Mouse (Mus musculus): Measurements from ENCODE around the gene Gm9913. TPM values are rescaled to one million over a fixed set of nuclear protein-coding genes. Genes with fewer than 3 reads are reported as not detected.

Gm9913 gene
- polyA plus RNA-seq, 1 experiment from 2014 or later, result 0.03 TPM

DNA sequence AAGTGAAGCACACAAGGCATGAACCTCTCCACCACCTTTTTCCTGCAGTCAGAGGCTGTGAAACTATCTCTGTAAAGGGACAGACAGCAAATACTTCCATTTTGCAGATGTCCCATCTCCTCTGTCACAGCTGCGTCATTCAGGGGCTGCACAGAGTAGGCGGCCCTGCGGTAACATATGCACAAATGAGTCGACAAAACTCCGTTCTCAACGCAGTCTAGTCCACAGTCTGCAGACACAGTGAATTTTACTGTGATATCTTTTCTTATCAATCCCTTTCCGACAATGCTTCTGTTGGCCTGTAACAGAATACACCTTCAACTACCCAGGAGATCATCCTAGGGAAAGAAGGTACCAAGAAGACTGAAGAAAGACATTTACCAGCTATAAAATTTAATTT lies 6.7 kb upstream of the Gm9913 start:
- H3K9me3 ChIP-seq (replicated peaks), result no peaks in the 10 kb centered on the region
- no peaks in the 10 kb centered on the region for H3K36me3 ChIP-seq (replicated peaks)
- H3K27ac ChIP-seq (replicated peaks), result no peak overlapping the region
- WGBS (ENCODE audit: insufficient replicate concordance), result 51% methylated on average over 7 of the region's 7 CpGs
- H3K4me1 ChIP-seq (replicated peaks), result no peaks in the 10 kb centered on the region
- peaks cover 10% of the 10 kb centered on the region for H3K27me3 ChIP-seq
- no peak overlapping the region for H3K9ac ChIP-seq
- no peak for ATAC-seq (ENCODE audit: insufficient read depth)
- no peak overlapping the region for H3K4me3 ChIP-seq (replicated peaks)
- H3K4me2 ChIP-seq, result no peak overlapping the region

DNA sequence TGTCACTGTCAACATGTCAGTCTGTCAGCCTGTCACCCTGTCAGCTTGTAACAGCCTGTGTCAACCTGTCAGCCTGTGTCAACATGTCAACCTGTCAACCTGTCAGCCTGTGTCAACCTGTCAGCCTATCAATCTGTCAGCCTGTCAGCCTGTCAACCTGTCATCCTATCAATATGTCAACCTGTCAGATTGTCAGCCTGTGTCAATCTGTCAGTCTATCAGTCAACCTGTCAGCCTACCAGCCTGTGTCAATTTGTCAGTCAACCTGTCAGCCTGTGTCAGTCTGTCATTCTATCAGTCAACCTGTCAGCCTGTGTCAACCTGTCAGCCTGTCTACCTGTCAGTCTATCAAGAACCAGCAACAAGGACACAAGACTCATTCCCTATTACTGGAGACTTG lies 3.4 kb upstream of the Gm9913 start:
- Histone ChIP-seq H3K4me1 (replicated peaks) (no peaks in the 10 kb centered on the region), H3K27ac (replicated peaks) (no peak overlapping the region), H3K4me3 (replicated peaks) (no peak overlapping the region), H3K4me2 (no peak overlapping the region), H3K9ac (no peak overlapping the region), H3K27me3 (peaks cover 38% of the 10 kb centered on the region), H3K9me3 (replicated peaks) (no peaks in the 10 kb centered on the region), H3K36me3 (replicated peaks) (no peaks in the 10 kb centered on the region)
- ATAC-seq (ENCODE audit: insufficient read depth), result no peak

DNA sequence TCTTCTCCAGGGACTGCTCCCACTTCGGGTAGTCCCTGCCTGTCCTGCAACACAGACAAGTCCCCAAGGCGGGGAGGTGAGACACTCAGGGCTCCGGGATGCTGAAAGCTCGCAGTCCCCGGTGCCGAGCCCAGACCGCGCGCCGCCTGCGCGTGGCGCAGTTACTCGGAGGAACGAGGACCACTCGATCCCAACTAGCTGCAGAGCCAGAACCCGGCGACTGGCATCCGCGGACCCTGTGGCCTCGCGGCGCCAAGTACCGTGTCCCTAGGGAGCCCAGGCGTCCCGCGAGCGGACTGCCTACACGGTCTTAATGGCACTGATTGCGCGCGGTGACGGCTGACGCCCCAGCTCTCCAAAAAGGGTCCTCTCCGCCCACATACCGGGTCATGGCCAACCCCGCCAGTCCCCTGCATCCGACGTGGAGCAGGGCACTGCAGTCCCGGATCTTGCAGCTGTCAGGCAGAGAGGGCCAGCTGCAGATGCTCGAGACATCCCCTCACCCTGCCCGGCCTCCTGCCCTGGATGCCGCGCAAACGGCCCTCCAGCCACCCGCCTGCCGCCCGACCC lies 942 bp downstream of the Gm9913 start:
- Histone ChIP-seq H3K27ac (replicated peaks) (no peak overlapping the region), H3K4me1 (replicated peaks) (no peaks in the 10 kb centered on the region), H3K9ac (no peak overlapping the region), H3K4me3 (replicated peaks) (peak overlapping the region; percentile 35), H3K36me3 (replicated peaks) (no peaks in the 10 kb centered on the region), H3K4me2 (peak overlapping the region; percentile 47), H3K9me3 (replicated peaks) (no peaks in the 10 kb centered on the region), H3K27me3 (peaks cover 74% of the 10 kb centered on the region)
- ATAC-seq (ENCODE audit: insufficient read depth), result peak; percentile 18
- WGBS (ENCODE audit: insufficient replicate concordance), result 1% methylated on average over 48 of the region's 48 CpGs

DNA sequence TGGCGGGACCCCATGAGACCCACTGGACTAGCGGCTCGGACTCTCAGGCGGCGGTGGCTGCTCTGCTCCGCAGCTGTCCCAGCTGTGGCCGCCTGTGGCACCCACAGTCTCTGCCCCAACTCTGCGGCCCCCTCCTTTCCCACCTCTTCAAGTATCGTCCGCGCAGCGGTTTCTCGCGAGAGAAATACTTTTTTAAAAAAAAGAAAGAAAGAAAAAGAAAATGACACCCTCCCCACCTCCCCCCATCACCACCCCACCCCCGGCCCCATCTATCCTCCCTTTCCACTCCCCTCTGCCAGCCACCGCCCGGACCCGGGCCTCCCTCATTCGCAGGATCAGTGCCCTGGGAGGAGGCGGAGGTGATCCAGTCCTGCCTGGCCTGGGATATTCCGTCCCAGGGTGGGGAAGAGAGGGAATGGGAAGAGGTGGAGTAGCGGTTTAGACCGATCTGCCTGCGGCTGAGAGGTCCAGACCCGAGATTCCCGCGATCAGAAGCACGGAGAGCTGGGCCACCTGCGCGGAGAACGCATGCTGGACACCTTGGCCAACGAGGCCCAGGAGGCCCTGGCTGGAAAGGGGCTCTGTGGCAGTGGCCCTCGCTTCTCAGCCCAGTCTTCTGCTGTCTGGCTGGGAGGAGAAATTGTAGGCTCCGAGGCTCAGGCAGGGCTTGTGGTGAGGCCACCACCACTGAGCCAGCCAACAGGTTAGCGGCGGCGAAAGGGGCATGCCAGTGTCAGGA lies 1.6 kb downstream of the Gm9913 start:
- H3K27ac ChIP-seq (replicated peaks), result no peak overlapping the region
- H3K27me3 ChIP-seq, result peaks cover 72% of the 10 kb centered on the region
- H3K9me3 ChIP-seq (replicated peaks), result no peaks in the 10 kb centered on the region
- H3K4me3 ChIP-seq (replicated peaks), result peak overlapping the region; percentile 35
- ATAC-seq (ENCODE audit: insufficient read depth), result peak; percentile 47
- H3K4me2 ChIP-seq, result peak overlapping the region; percentile 47
- H3K9ac ChIP-seq, result no peak overlapping the region
- 3% methylated on average over 37 of the region's 37 CpGs for WGBS (ENCODE audit: insufficient replicate concordance)
- no peaks in the 10 kb centered on the region for H3K36me3 ChIP-seq (replicated peaks)
- H3K4me1 ChIP-seq (replicated peaks), result no peaks in the 10 kb centered on the region

DNA sequence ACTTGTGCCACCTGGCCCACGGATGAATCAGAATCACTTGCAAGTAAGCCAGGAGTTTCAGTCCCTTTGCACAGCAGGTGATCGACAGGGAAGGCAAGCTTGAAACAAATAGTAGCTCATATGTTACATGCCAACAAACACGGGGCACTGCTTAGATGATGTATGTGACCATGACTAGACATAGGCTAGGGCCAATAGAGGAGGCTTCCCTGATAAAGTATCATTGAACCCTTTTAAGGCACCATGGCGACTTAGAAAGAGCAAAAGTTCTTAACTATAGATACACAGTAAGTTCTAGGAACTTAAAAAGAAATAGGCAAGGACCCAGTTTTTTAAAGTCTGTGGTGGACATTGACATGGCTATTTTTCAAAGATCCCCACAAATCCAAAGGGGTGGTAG lies 3.0 kb downstream of the Gm9913 start, which contains the start of gene Fbn1:
Gene Fbn1, minus strand, starts transcription at position 101 of the 400 bp plus-strand sequence.
- peaks cover 67% of the 10 kb centered on the region for H3K27me3 ChIP-seq
- ATAC-seq (ENCODE audit: insufficient read depth), result no peak
- peak within 1 kb of the TSS; percentile 47; the same call in 1 of the 2 replicates for H3K4me2 ChIP-seq
- no peaks in the 10 kb centered on the region for H3K9me3 ChIP-seq (replicated peaks)
- H3K4me3 ChIP-seq (replicated peaks), result no peak within 1 kb of the TSS
- no peak within 1 kb of the TSS for H3K27ac ChIP-seq (replicated peaks)
- H3K9ac ChIP-seq, result no peak within 1 kb of the TSS
- H3K4me1 ChIP-seq (replicated peaks), result no peaks in the 10 kb centered on the region
- H3K36me3 ChIP-seq (replicated peaks), result no peaks in the 10 kb centered on the region
- WGBS (ENCODE audit: insufficient replicate concordance), result 59% methylated on average over 4 of the region's 4 CpGs

DNA sequence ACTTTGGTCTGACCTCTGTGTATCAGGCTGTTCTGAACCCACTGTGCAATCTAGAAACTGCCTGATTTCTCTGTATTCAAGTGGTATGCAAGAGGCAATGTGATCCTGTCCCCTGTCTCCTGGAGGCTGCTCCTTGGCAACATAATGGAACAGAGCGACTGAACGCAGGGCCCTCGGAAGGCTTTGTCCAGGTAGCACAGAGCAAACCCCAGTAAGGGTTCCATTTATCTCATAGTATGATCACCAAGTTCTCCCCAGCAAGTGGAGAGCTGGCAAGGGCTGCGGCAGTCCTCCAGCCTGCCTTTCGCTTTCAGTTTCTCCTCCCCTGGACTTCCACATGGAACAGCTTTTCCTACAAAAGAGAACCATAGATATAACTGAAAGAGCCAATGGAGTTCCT lies 3.5 kb downstream of the Gm9913 start:
- no peaks in the 10 kb centered on the region for H3K9me3 ChIP-seq (replicated peaks)
- no peak for ATAC-seq (ENCODE audit: insufficient read depth)
- H3K4me2 ChIP-seq, result no peak overlapping the region
- no peak overlapping the region for H3K9ac ChIP-seq
- peaks cover 64% of the 10 kb centered on the region for H3K27me3 ChIP-seq
- no peaks in the 10 kb centered on the region for H3K36me3 ChIP-seq (replicated peaks)
- H3K4me1 ChIP-seq (replicated peaks), result no peaks in the 10 kb centered on the region
- H3K27ac ChIP-seq (replicated peaks), result no peak overlapping the region
- WGBS (ENCODE audit: insufficient replicate concordance), result 79% methylated on average over 5 of the region's 5 CpGs
- H3K4me3 ChIP-seq (replicated peaks), result no peak overlapping the region

DNA sequence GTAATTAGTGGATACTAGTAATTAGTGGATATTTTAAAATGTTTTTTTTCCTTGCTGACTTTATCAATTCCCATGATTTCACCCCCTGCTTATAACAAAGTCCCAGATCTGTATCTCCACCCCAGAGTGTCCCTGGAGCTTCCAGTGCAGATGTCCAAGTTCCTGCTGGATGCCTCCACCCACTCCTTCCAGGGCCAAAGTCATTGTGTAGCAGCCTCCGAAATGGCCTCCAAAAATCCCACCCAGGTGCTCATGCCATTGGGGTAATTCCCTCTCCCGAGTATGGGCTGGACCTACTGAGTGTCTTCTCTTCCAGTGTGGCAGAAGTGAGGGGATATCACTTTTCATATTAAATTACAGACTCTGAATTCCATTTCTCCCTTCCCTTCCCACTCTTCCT lies 5.9 kb downstream of the Gm9913 start:
- WGBS (ENCODE audit: insufficient replicate concordance), result 48% methylated on average over 2 of the region's 2 CpGs
- no peaks in the 10 kb centered on the region for H3K9me3 ChIP-seq (replicated peaks)
- H3K27ac ChIP-seq (replicated peaks), result no peak overlapping the region
- no peaks in the 10 kb centered on the region for H3K36me3 ChIP-seq (replicated peaks)
- no peak overlapping the region for H3K4me2 ChIP-seq
- H3K4me3 ChIP-seq (replicated peaks), result no peak overlapping the region
- H3K27me3 ChIP-seq, result peaks cover 44% of the 10 kb centered on the region
- no peak overlapping the region for H3K9ac ChIP-seq
- no peak for ATAC-seq (ENCODE audit: insufficient read depth)
- peaks cover 6% of the 10 kb centered on the region; the same call in 1 of the 2 replicates for H3K4me1 ChIP-seq (replicated peaks)

DNA sequence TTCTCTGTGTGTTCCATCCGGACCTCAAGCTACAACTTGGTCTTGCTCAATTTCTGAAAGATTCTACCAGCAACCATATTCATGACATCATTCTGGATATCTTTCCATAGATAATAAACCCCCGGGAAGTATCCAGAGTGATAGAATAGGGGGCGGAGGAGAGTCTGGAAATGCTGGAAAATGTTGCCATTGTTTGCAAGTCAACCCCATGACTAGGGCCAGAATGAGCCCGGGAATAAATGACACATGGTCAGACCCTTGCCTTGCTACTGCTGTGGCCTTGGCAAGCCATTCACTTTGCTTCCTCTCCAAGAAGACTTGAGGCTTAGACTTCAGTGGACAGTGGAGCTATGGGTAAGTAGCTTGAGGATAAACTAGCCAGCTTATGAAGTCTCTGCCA lies 7.0 kb downstream of the Gm9913 start:
- Histone ChIP-seq H3K4me1 (replicated peaks) (peaks cover 16% of the 10 kb centered on the region), H3K4me3 (replicated peaks) (no peak overlapping the region), H3K27ac (replicated peaks) (no peak overlapping the region), H3K27me3 (peaks cover 33% of the 10 kb centered on the region), H3K9me3 (replicated peaks) (no peaks in the 10 kb centered on the region), H3K9ac (no peak overlapping the region), H3K36me3 (replicated peaks) (no peaks in the 10 kb centered on the region), H3K4me2 (no peak overlapping the region)
- ATAC-seq (ENCODE audit: insufficient read depth), result no peak
- WGBS (ENCODE audit: insufficient replicate concordance), result 55% methylated on average over 4 of the region's 4 CpGs

DNA sequence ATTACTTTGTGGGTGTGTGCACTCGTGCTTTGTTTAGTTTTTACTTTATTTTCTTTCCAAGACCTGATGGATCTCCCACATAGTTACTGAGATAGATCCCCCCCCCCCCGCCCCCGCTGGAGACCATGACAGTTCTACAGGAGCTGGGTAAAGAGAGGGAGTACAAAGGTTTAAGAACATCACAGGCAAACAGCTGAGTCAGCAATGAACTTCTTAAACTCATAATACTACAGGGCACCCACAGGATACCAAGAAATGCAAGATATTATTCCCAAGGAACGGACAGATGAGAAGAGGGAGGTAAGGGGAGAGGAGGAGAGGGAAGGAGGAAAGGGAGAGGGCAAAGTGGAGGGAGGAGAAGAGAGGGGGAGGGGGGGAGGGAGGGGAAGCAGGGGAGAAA lies 7.7 kb downstream of the Gm9913 start:
- Histone ChIP-seq H3K27ac (replicated peaks) (no peak overlapping the region), H3K27me3 (peaks cover 26% of the 10 kb centered on the region), H3K9ac (no peak overlapping the region), H3K9me3 (replicated peaks) (no peaks in the 10 kb centered on the region), H3K4me3 (replicated peaks) (no peak overlapping the region), H3K36me3 (replicated peaks) (no peaks in the 10 kb centered on the region), H3K4me2 (no peak overlapping the region), H3K4me1 (replicated peaks) (peaks cover 16% of the 10 kb centered on the region)
- no peak for ATAC-seq (ENCODE audit: insufficient read depth)
- 55% methylated on average over 4 of the region's 4 CpGs for WGBS (ENCODE audit: insufficient replicate concordance)

DNA sequence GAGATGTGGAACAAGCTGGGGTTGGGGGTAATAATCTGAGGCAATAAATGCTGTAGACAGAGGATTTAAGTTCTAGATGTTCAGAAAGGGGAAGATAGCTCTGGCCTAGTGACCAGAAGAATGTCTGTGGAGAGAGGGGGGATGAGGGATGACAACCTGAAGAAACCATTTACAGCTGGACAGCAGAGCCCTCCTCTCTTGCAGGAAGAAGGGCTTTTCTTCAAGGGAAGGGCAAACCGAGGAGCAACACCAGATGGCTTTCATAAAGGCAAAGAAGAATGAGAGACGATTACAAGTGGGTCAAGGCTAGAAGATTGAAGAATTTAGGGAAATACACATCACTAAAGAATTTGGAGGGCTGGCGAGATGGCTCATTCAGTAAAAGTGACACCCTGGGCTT lies 9.5 kb downstream of the Gm9913 start:
- no peak overlapping the region for H3K27ac ChIP-seq (replicated peaks)
- no peak for ATAC-seq (ENCODE audit: insufficient read depth)

DNA sequence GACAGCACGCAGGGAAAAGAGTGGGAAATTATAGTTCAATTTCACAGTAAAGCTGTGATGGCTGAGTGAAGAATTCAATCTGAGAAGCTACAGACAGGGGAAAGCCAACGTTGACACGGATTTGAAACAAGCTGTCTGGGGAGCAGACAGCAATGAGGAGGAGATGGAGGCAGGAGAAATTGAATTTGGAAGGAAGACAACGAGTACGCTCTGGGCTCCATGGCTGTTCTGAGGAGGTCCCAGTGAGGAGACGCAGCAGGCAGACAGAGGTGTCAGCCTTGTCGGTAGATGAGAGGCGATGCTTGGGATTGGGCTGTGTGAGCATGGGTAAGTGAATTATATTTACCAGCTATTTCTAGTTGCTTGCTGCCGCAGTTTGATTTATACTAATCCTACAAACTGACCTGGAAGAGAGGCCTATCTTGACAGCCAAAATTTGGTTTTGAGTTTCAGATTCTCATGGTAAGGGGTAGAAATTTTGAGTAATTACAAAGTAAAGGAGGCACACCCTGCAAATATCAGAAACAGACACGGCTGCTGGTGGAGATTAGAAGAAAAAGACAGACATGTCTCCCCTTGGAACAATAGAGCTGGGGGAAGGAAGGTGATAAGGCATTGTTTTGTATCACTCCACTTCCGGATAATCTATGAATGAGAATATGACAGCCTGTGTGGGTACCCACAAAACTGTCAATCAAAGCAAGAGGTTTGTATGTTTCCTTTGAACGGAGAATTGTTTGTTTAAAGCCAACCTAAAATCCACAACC lies 10.6 kb downstream of the Gm9913 start:
- WGBS (ENCODE audit: insufficient replicate concordance), result 28% methylated on average over 12 of the region's 12 CpGs
- Histone ChIP-seq H3K9ac (no peak overlapping the region), H3K4me1 (replicated peaks) (peaks cover 16% of the 10 kb centered on the region), H3K4me3 (replicated peaks) (no peak overlapping the region), H3K9me3 (replicated peaks) (no peaks in the 10 kb centered on the region), H3K27ac (replicated peaks) (no peak overlapping the region), H3K4me2 (no peak overlapping the region), H3K27me3 (no peaks in the 10 kb centered on the region), H3K36me3 (replicated peaks) (no peaks in the 10 kb centered on the region)
- ATAC-seq (ENCODE audit: insufficient read depth), result peak; percentile 34; the same call in 1 of the 2 replicates

More for the DNA sequence above, 9.5 kb downstream of the Gm9913 start:
- Histone ChIP-seq H3K9me3 (replicated peaks) (no peaks in the 10 kb centered on the region), H3K36me3 (replicated peaks) (no peaks in the 10 kb centered on the region), H3K9ac (no peak overlapping the region), H3K4me3 (replicated peaks) (no peak overlapping the region), H3K27me3 (0 out of 2 replicates have a peak, but pooled peaks cover 9% of the 10 kb centered on the region), H3K4me2 (no peak overlapping the region), H3K4me1 (replicated peaks) (peaks cover 16% of the 10 kb centered on the region)
- WGBS (ENCODE audit: insufficient replicate concordance), result 50% methylated on average over 3 of the region's 3 CpGs

All from liver, embryonic 15.5 days (tissue).